Mouse (Mus musculus): ENCODE data around the gene Yaf2. TPM values are rescaled to one million over a fixed set of nuclear protein-coding genes. Genes with fewer than 3 reads are reported as not detected.

Gene Yaf2
- polyA plus RNA-seq (2012; fragmentation: generic; extraction: Trizol): 10 to 100 TPM in 1 of 2 experiments, 1 to 10 TPM in 1; 4.9 to 13.2 TPM

GRCm38 (mm10) chr15:93336925-93337761 is at the start of gene Yaf2:
TSS of gene Yaf2 (minus strand) at chr15:93336935.

GRCm38 (mm10) chr15:93274679-93275583 is 61.8 kb downstream of the Yaf2 start, which contains the start of gene Gxylt1:
TSS of gene Gxylt1 (minus strand) at chr15:93275179.

Other genes starting within 250 kb of the Yaf2 start
- 1 to 10 TPM in 1 of 2 experiments, under 1 TPM in 1; 0.75 to 5.1 TPM for gene Gxylt1, start 61.8 kb downstream of the Yaf2 start, polyA plus RNA-seq (2012; fragmentation: generic; extraction: Trizol)
- 10 to 100 TPM; 32.6 to 82.1 TPM for gene Zcrb1, start 61.4 kb upstream of the Yaf2 start, polyA plus RNA-seq (2012; fragmentation: generic; extraction: Trizol)
- 10 to 100 TPM in 1 of 2 experiments, 1 to 10 TPM in 1; 5.5 to 11.3 TPM for gene Pphln1, start 61.4 kb upstream of the Yaf2 start, polyA plus RNA-seq (2012; fragmentation: generic; extraction: Trizol)